Mouse (Mus musculus): ENCODE measurements at regions not wholly inside any gene's neighbourhood (a gene's known extent, or its start where the extent isn't known, plus 50 kb on each side); places are given as distances from the start of the nearest gene placed in this dataset.

DNA sequence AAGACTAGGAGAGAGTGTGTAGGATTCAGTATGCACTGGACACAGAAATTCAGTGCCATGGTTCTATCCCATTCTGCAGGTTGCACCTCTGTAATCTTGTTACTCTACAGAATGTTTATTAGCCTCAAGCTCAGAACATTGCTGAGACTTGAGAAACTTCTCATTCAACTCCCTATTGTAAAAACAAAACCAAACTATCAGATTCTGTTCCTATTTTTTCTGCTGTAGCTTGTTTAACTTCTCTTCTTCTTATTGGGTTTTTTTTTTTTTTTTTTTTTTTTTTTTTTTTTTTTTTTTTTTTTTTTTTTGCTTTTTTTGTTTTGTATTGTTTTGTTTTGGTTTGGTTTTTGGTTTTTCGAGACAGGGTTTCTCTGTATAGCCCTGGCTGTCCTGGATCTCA lies 172.1 kb upstream of the Eya4 start:
- no peak for TF ChIP-seq CTCF (IDR thresholded peaks at IDR 0.05)
- no peak for TF ChIP-seq EP300 (IDR thresholded peaks at IDR 0.05)

Data from lung, postnatal 0 days (tissue).